Mouse (Mus musculus) kidney, adult 2 months (tissue): ENCODE measurements around the gene F2rl3.

Experiments
- CTCF ChIP-seq: fragments of 200-500 bp; conservative IDR thresholded peaks from 2 replicates; pipeline ENCODE4 v1.5.1; 2011; ENCODE audit warnings: low read depth, mild to moderate bottlenecking, control low read depth, low read length, moderate library complexity, mixed read lengths; ENCODE audit not compliant: insufficient read depth, insufficient read length
- POLR2A ChIP-seq: fragments of 200-500 bp; IDR thresholded peaks from one replicate; pipeline ENCODE4 v1.6.1; 2011; ENCODE audit warnings: low read depth, low read length, control low read depth

DNA sequence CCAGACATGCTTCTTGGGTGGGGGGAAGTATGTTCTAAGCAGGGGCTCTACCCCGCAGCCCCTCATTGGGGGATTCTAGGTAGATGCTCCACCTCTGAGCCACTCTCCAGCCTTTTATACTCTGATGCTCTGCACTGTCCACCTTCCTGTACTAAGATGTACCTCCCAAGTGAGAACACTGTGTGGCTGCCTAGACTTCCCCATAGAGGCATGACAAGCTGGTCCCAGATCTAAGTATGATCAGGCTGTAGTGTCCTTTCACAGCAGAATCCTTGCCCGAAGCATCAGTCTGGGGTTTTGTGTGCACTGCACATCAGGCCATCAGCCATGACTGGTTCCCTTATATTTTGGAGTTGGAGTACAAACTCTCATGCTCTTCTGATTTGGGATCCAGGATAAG is 5.6 kb upstream of the F2rl3 start:
- TF ChIP-seq CTCF = no peak
- TF ChIP-seq POLR2A = no peak
